Mouse (Mus musculus) cerebral cortex, adult 2 months (tissue): ENCODE results near the gene Myb.

ENCODE experiments used
- WGBS: fragments of 180-500 bp; shearing (Covaris S2); methylation state at CpG from one replicate; pipeline ENCODE4 v1.1.7; 2018; 5-methylcytosine and 5-hydroxymethylcytosine counted together

Gene Myb

GRCm38 (mm10) chr10:21118341-21118740 is 42.4 kb downstream of the Myb start:
- 90% methylated on average over 3 of the region's 3 CpGs for whole genome bisulfite sequencing

- WGBS: 94% methylated on average over 2 of the region's 2 CpGs
Measured at GRCm38 (mm10) chr10:21114459-21114858, 46.3 kb downstream of the Myb start.

- 86% methylated on average over 2 of the region's 2 CpGs for WGBS
Measured at GRCm38 (mm10) chr10:21112689-21113088, 48.1 kb downstream of the Myb start.

GRCm38 (mm10) chr10:21109337-21110056 is 51.3 kb downstream of the Myb start:
- WGBS: 40% methylated on average over 7 of the region's 7 CpGs

- 95% methylated on average over 2 of the region's 2 CpGs for WGBS
Measured at GRCm38 (mm10) chr10:21108796-21109195, 52.0 kb downstream of the Myb start.

GRCm38 (mm10) chr10:21108182-21108581 is 52.6 kb downstream of the Myb start:
- WGBS: 91% methylated on average over 5 of the region's 5 CpGs

GRCm38 (mm10) chr10:21105206-21105605 is 55.6 kb downstream of the Myb start:
- WGBS: 74% methylated on average over 2 of the region's 2 CpGs

GRCm38 (mm10) chr10:21102689-21103088 is 58.1 kb downstream of the Myb start:
- 93% methylated on average over 7 of the region's 7 CpGs for WGBS

- 75% methylated on average over 4 of the region's 4 CpGs for WGBS
Measured at GRCm38 (mm10) chr10:21101948-21102347, 58.8 kb downstream of the Myb start.

GRCm38 (mm10) chr10:21100646-21101249 is 60.0 kb downstream of the Myb start:
- WGBS: 61% methylated on average over 9 of the region's 9 CpGs

GRCm38 (mm10) chr10:21099515-21099914 is 61.3 kb downstream of the Myb start:
- 82% methylated on average over 7 of the region's 7 CpGs for WGBS

- WGBS: 76% methylated on average over 14 of the region's 14 CpGs
Measured at GRCm38 (mm10) chr10:21095541-21095940, 65.2 kb downstream of the Myb start.

- WGBS: 94% methylated on average over 2 of the region's 2 CpGs
Measured at GRCm38 (mm10) chr10:21094896-21095295, 65.9 kb downstream of the Myb start.

GRCm38 (mm10) chr10:21093301-21093700 is 67.5 kb downstream of the Myb start:
- 95% methylated on average over 5 of the region's 5 CpGs for WGBS

GRCm38 (mm10) chr10:21092501-21093270 is 68.1 kb downstream of the Myb start:
- WGBS: 73% methylated on average over 18 of the region's 18 CpGs

GRCm38 (mm10) chr10:21090922-21091700 is 69.7 kb downstream of the Myb start:
- WGBS: 72% methylated on average over 8 of the region's 8 CpGs

- WGBS: 88% methylated on average over 3 of the region's 3 CpGs
Measured at GRCm38 (mm10) chr10:21089541-21089940, 71.2 kb downstream of the Myb start.

- WGBS: 83% methylated on average over 3 of the region's 3 CpGs
Measured at GRCm38 (mm10) chr10:21087614-21088232, 73.1 kb downstream of the Myb start.

GRCm38 (mm10) chr10:21085044-21085443 is 75.7 kb downstream of the Myb start:
- WGBS: 89% methylated on average over 5 of the region's 5 CpGs

GRCm38 (mm10) chr10:21083391-21083918 is 77.3 kb downstream of the Myb start:
- WGBS: 45% methylated on average over 8 of the region's 8 CpGs

GRCm38 (mm10) chr10:21082447-21082846 is 78.3 kb downstream of the Myb start:
- 55% methylated on average over 8 of the region's 8 CpGs for WGBS
